Mouse (Mus musculus): ENCODE measurements around the gene Slc4a10.

DNA sequence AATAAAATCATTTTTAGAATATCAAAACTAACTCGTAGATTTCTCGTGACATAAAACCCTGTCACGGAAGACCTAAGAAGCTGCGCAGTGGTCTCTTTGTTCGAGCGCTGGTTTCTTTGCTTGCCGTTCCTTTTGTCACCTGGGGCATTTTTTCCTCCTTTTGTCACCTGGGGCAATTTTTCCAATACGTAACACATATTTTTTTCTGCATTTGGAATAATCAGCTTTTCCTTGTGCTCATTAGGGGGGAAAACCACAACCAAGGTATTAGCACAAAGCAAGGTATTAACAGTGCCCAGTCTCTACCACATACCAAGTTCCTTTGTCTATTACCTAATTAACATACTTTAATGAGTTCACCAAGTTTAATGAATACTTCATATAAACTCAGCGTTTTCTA lies 42.9 kb downstream of the Slc4a10 start:
- TF ChIP-seq CTCF (IDR thresholded peaks at IDR 0.05; ENCODE audit: low read depth, low read length) (no peak), GATA1 (IDR thresholded peaks at IDR 0.05; ENCODE audit: borderline replicate concordance, low read length) (no peak), GATA2 (IDR thresholded peaks at IDR 0.05; ENCODE audit: borderline replicate concordance, low read depth, low read length) (no peak), TAL1 (conservative IDR thresholded peaks at IDR 0.05; ENCODE audit: low read depth, low read length) (no peak)
